Mouse (Mus musculus): ENCODE results near the gene Peg3. TPM values are rescaled to one million over a fixed set of nuclear protein-coding genes. Genes with fewer than 3 reads are reported as not detected.
A peak's percentile ranks its signal among the peaks of the same experiment; 100 is the strongest.

The Peg3 gene
- polyA plus RNA-seq, 1 experiment = 53.8 TPM

GRCm38 (mm10) chr7:6753440-6753839 is 23.2 kb upstream of the Peg3 start:
- H3K79me2 ChIP-seq (ENCODE audit: control insufficient read depth, insufficient read depth) = no peaks in the 10 kb centered on the region
- H3K79me3 ChIP-seq (ENCODE audit: low read depth) = no peaks in the 10 kb centered on the region
- H3ac ChIP-seq (ENCODE audit: control insufficient read depth, insufficient read length, low read depth) = no peak overlapping the region
- no peak overlapping the region for H3K4me3 ChIP-seq (ENCODE audit: insufficient read depth, poor library complexity, severe bottlenecking)
- H3K27me3 ChIP-seq (ENCODE audit: control insufficient read depth, insufficient read depth, insufficient read length) = no peaks in the 10 kb centered on the region
- TF ChIP-seq FOSL1 (IDR thresholded peaks at IDR 0.05; ENCODE audit: insufficient read depth, low read length, poor library complexity, severe bottlenecking) (no peak), MAX (IDR thresholded peaks at IDR 0.05) (no peak), CTCF (IDR thresholded peaks at IDR 0.05; ENCODE audit: control insufficient read depth, insufficient read depth, insufficient read length) (no peak), CEBPB (IDR thresholded peaks at IDR 0.05; ENCODE audit: low read depth) (no peak), MYOG (IDR thresholded peaks at IDR 0.05; ENCODE audit: control insufficient read depth, extremely low read depth, insufficient read length) (no peak), USF1 (IDR thresholded peaks at IDR 0.05; ENCODE audit: low read depth) (no peak), MYOD1 (IDR thresholded peaks at IDR 0.05; ENCODE audit: control insufficient read depth, insufficient read length, low read depth) (no peak)
- no peaks in the 10 kb centered on the region for H3K36me3 ChIP-seq (ENCODE audit: control insufficient read depth, insufficient read depth)

GRCm38 (mm10) chr7:6749196-6749595 is 19.0 kb upstream of the Peg3 start:
- no peaks in the 10 kb centered on the region for H3K36me3 ChIP-seq (ENCODE audit: control insufficient read depth, insufficient read depth)
- H3K79me2 ChIP-seq (ENCODE audit: control insufficient read depth, insufficient read depth) = no peaks in the 10 kb centered on the region
- H3K27me3 ChIP-seq (ENCODE audit: control insufficient read depth, insufficient read depth, insufficient read length) = no peaks in the 10 kb centered on the region
- no peaks in the 10 kb centered on the region for H3K79me3 ChIP-seq (ENCODE audit: low read depth)
- no peak for TF ChIP-seq CTCF (IDR thresholded peaks at IDR 0.05; ENCODE audit: control insufficient read depth, insufficient read depth, insufficient read length)
- no peak for TF ChIP-seq MYOD1 (IDR thresholded peaks at IDR 0.05; ENCODE audit: control insufficient read depth, insufficient read length, low read depth)
- peak; percentile 62 for TF ChIP-seq CEBPB (IDR thresholded peaks at IDR 0.05; ENCODE audit: low read depth)
- H3K4me3 ChIP-seq (ENCODE audit: insufficient read depth, poor library complexity, severe bottlenecking) = no peak overlapping the region
- H3ac ChIP-seq (ENCODE audit: control insufficient read depth, insufficient read length, low read depth) = no peak overlapping the region

- TF ChIP-seq MAX (IDR thresholded peaks at IDR 0.05) (no peak), MYOD1 (IDR thresholded peaks at IDR 0.05; ENCODE audit: control insufficient read depth, insufficient read length, low read depth) (no peak), FOSL1 (IDR thresholded peaks at IDR 0.05; ENCODE audit: insufficient read depth, low read length, poor library complexity, severe bottlenecking) (no peak), USF1 (IDR thresholded peaks at IDR 0.05; ENCODE audit: low read depth) (no peak), CEBPB (IDR thresholded peaks at IDR 0.05; ENCODE audit: low read depth) (no peak), CTCF (IDR thresholded peaks at IDR 0.05; ENCODE audit: control insufficient read depth, insufficient read depth, insufficient read length) (no peak), MYOG (IDR thresholded peaks at IDR 0.05; ENCODE audit: control insufficient read depth, extremely low read depth, insufficient read length) (no peak)
- H3K79me3 ChIP-seq (ENCODE audit: low read depth) = no peaks in the 10 kb centered on the region
- H3K4me3 ChIP-seq (ENCODE audit: insufficient read depth, poor library complexity, severe bottlenecking) = no peak overlapping the region
Measured at GRCm38 (mm10) chr7:6744281-6744904, 14.2 kb upstream of the Peg3 start.

GRCm38 (mm10) chr7:6736060-6736459 is 5.8 kb upstream of the Peg3 start:
- H3K79me2 ChIP-seq (ENCODE audit: control insufficient read depth, insufficient read depth) = peaks cover 15% of the 10 kb centered on the region
- TF ChIP-seq MYOD1 (IDR thresholded peaks at IDR 0.05; ENCODE audit: control insufficient read depth, insufficient read length, low read depth) (no peak), FOSL1 (IDR thresholded peaks at IDR 0.05; ENCODE audit: insufficient read depth, low read length, poor library complexity, severe bottlenecking) (no peak)
- peaks cover 5% of the 10 kb centered on the region for H3K79me3 ChIP-seq (ENCODE audit: low read depth)
- H3K27me3 ChIP-seq (ENCODE audit: control insufficient read depth, insufficient read depth, insufficient read length) = no peaks in the 10 kb centered on the region
- no peak overlapping the region for H3ac ChIP-seq (ENCODE audit: control insufficient read depth, insufficient read length, low read depth)
- H3K36me3 ChIP-seq (ENCODE audit: control insufficient read depth, insufficient read depth) = no peaks in the 10 kb centered on the region
- no peak overlapping the region for H3K4me3 ChIP-seq (ENCODE audit: insufficient read depth, poor library complexity, severe bottlenecking)

More at GRCm38 (mm10) chr7:6744281-6744904, 14.2 kb upstream of the Peg3 start:
- no peaks in the 10 kb centered on the region for H3K36me3 ChIP-seq (ENCODE audit: control insufficient read depth, insufficient read depth)
- no peak overlapping the region for H3ac ChIP-seq (ENCODE audit: control insufficient read depth, insufficient read length, low read depth)
- no peaks in the 10 kb centered on the region for H3K27me3 ChIP-seq (ENCODE audit: control insufficient read depth, insufficient read depth, insufficient read length)
- no peaks in the 10 kb centered on the region for H3K79me2 ChIP-seq (ENCODE audit: control insufficient read depth, insufficient read depth)

GRCm38 (mm10) chr7:6731930-6732329 is 1.7 kb upstream of the Peg3 start:
- Histone ChIP-seq H3K79me3 (ENCODE audit: low read depth) (peaks cover 9% of the 10 kb centered on the region), H3ac (ENCODE audit: control insufficient read depth, insufficient read length, low read depth) (no peak overlapping the region), H3K27me3 (ENCODE audit: control insufficient read depth, insufficient read depth, insufficient read length) (no peaks in the 10 kb centered on the region), H3K36me3 (ENCODE audit: control insufficient read depth, insufficient read depth) (no peaks in the 10 kb centered on the region), H3K79me2 (ENCODE audit: control insufficient read depth, insufficient read depth) (peaks cover 30% of the 10 kb centered on the region), H3K4me3 (ENCODE audit: insufficient read depth, poor library complexity, severe bottlenecking) (no peak overlapping the region)
- TF ChIP-seq MAX (IDR thresholded peaks at IDR 0.05) = no peak
- TF ChIP-seq CTCF (IDR thresholded peaks at IDR 0.05; ENCODE audit: control insufficient read depth, insufficient read depth, insufficient read length) = no peak
- no peak for TF ChIP-seq CEBPB (IDR thresholded peaks at IDR 0.05; ENCODE audit: low read depth)
- TF ChIP-seq USF1 (IDR thresholded peaks at IDR 0.05; ENCODE audit: low read depth) = no peak
- no peak for TF ChIP-seq FOSL1 (IDR thresholded peaks at IDR 0.05; ENCODE audit: insufficient read depth, low read length, poor library complexity, severe bottlenecking)
- no peak for TF ChIP-seq MYOG (IDR thresholded peaks at IDR 0.05; ENCODE audit: control insufficient read depth, extremely low read depth, insufficient read length)
- TF ChIP-seq MYOD1 (IDR thresholded peaks at IDR 0.05; ENCODE audit: control insufficient read depth, insufficient read length, low read depth) = no peak

- Histone ChIP-seq H3K79me3 (ENCODE audit: low read depth) (peaks cover 9% of the 10 kb centered on the region), H3K4me3 (ENCODE audit: insufficient read depth, poor library complexity, severe bottlenecking) (peak overlapping the region; percentile 55)
Measured at GRCm38 (mm10) chr7:6731373-6731772, 1.1 kb upstream of the Peg3 start.

More at GRCm38 (mm10) chr7:6731373-6731772, 1.1 kb upstream of the Peg3 start:
- TF ChIP-seq FOSL1 (IDR thresholded peaks at IDR 0.05; ENCODE audit: insufficient read depth, low read length, poor library complexity, severe bottlenecking) (no peak), MYOG (IDR thresholded peaks at IDR 0.05; ENCODE audit: control insufficient read depth, extremely low read depth, insufficient read length) (no peak), CTCF (IDR thresholded peaks at IDR 0.05; ENCODE audit: control insufficient read depth, insufficient read depth, insufficient read length) (no peak), MYOD1 (IDR thresholded peaks at IDR 0.05; ENCODE audit: control insufficient read depth, insufficient read length, low read depth) (no peak), CEBPB (IDR thresholded peaks at IDR 0.05; ENCODE audit: low read depth) (no peak), USF1 (IDR thresholded peaks at IDR 0.05; ENCODE audit: low read depth) (no peak), MAX (IDR thresholded peaks at IDR 0.05) (no peak)
- Histone ChIP-seq H3K36me3 (ENCODE audit: control insufficient read depth, insufficient read depth) (no peaks in the 10 kb centered on the region), H3ac (ENCODE audit: control insufficient read depth, insufficient read length, low read depth) (no peak overlapping the region), H3K79me2 (ENCODE audit: control insufficient read depth, insufficient read depth) (peaks cover 30% of the 10 kb centered on the region), H3K27me3 (ENCODE audit: control insufficient read depth, insufficient read depth, insufficient read length) (no peaks in the 10 kb centered on the region)

Data from C2C12 (cell line).